Mouse (Mus musculus): ENCODE results near the gene Smtnl2. TPM values are rescaled to one million over a fixed set of nuclear protein-coding genes. Genes with fewer than 3 reads are reported as not detected.
"Not testable (repeated sequence)": the region's sequence is repeated elsewhere in the genome, so short reads cannot be mapped to it uniquely, and the experiment has no call there.

Smtnl2 gene
- polyA plus RNA-seq, 1 experiment, result 5.3 TPM

DNA sequence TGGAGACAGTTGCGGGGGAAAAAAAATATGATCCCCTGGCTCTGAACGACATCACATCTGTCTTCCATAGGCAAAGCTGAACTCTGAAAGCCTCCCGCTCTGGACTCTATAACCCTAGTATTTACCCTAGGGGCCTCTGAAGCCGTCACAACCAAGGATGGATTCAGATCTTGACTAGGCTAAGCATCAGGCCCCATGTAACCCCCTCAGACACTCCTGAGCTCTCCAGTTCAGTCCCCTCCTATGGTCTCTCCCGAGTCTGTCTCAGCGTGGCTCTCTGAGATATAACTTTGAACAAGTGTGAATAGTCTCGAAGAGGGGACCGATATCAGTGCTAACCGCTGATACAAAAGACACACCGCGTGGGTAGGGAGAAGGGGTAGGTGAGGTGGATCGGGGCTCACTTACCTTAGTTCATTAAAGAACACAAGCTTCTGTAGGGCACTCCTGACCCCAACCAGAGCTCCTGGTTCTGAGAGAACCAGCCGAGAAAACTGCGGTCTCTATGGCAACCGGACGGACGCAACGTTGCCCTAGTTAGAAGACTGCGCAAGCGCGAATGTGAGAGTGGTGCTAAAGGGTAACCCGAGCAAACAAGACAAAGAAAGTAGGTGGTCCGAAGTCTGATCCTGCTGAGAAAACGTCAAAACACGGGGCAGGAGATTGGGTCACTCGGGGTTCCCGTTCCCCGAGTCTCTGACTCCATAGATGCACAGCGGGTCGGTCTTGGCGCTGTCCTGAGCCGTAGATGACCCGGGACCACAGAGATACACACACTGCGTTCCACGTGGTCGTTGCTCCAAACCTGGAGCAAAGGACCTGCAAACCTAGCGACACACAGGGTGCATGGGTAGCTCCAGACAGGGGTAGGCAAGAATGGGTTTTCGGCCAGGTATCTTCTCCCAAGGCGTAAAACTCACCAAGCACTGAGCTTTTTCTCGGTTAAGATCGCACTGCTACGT lies 49.8 kb downstream of the Smtnl2 start:
- DNase-seq (ENCODE audit: low spot score), result no peak

DNA sequence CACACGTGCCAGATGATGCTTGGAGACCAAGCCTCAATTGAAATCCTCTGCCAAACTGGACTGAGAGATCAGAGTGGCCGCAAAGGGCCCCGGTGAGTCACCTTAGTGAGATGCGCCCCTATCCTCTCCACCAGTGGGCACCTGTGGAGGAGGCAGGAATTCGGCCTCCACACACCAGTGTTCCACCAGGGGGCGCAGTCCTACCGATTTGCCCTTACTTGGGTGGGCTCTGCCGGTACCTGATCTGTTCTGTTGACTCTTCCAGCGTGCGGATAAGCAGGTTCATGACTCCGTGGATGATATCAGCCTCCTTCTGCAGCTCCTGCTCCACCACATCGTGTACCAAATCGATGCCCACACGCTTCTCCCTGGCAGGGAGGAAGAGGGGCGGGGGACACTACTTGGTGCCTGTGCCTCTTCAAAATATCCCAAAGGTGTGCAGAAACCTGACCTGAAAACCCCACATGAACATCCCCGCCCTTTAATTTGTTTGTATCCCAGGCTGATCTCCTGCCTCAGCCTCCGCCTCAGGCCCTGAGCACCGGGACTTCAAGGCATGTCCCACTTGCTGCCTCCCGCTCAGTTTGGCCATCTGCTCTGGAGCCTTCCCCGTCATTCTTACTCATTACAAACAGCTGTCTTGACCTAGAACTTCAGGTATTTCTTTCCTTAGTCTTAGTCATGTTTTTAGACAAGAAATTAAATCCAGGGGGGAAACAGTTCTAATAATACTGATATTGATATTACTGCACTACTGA lies 56.4 kb downstream of the Smtnl2 start:
- peak; percentile 61 for DNase-seq (ENCODE audit: low spot score)

DNA sequence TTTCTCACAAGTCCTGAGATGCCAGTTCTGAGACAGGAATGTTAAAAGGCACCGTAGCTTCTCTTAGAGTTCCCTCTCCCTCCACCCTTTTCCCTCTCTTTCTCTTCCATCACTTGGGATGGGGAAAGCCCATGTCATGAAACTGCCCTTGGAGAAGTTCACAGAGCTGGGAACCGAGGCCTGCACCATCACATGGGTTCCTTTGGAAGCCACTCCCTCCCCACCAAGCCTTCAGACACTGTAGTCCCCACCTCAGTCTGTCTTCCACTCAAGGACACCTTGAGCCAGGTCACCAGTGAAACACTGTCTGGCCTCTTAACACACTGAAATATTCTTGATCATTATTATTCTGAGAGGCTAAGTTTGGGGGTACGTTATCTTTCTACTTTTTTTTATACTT lies 58.3 kb downstream of the Smtnl2 start:
- no peak for DNase-seq (ENCODE audit: low spot score)

DNA sequence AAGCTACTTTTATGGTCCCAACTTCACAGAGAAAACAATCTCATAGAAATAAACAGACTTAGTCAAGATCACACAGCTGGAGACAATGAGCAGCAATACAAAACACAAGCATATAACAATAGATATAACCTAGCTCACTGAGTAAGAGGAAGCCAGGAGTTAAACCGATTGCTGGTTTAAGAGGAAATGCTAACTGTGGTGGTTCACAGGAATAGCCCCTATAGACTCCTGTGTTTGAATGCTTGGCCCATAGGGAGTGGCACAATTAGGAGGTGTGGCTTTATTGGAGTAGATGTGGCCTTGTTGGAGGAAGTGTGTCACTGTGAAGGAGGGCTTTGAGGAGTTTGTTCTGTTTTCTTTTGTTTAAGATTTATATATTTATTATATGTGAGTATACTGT lies 59.2 kb downstream of the Smtnl2 start:
- no peak for DNase-seq (ENCODE audit: low spot score)

DNA sequence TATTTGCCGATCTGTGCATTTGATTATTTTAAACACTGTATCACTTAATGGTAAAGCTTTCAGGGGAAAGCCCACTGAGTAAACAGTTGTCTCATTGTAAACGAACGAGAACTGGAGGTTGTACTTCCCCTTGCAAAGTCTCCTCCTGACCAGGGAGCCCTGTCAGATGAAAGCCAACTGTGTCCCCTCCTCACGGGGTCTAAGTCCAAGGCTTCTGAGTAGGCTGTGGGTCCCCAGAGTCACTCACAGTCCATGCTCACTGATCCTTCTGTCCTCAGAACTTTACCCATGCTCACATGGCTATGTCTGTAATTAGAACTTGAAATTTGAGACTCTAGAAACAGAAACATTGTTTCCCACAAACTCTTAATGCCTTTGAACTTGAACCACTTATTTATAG lies 61.9 kb downstream of the Smtnl2 start:
- no peak for DNase-seq (ENCODE audit: low spot score)

DNA sequence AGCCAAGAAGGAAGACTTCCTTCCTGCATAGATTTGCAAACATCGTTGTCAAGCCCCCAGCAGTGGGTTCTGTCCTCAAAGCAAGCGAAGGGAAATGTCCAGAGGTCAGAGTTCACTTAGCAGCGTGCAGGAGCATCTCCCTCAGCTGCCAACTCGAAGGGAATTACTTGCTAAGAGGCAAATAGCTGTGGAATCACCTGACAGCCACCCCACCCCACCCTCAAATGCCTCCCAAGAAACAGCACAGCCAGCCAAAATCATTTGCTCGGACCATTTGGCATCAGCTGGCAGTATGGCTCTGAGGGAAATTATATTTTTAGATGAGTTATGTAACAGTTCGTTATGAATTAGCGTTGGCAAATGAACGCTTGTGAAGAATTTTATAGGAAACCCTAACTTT lies 62.5 kb downstream of the Smtnl2 start:
- no peak for DNase-seq (ENCODE audit: low spot score)

DNA sequence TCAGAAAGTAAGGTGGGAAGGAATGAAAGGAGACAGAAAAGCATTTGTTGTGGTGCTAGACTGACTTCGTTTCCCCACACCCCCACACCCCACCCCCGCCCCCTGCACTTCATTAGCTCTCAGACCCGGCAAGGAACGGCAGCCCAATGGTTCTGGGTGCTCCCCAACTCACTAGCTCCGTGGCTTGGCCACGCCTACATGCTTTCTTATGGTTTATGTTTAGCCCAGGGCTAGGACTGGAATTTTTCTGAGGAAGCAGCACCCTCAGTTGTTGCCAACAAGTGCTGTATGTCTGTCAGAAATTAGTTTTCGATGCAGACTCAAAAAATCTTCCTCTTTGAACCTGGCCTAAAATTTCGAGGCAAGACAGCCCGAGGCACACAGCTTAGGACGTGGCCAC lies 63.0 kb downstream of the Smtnl2 start:
- no peak for DNase-seq (ENCODE audit: low spot score)

DNA sequence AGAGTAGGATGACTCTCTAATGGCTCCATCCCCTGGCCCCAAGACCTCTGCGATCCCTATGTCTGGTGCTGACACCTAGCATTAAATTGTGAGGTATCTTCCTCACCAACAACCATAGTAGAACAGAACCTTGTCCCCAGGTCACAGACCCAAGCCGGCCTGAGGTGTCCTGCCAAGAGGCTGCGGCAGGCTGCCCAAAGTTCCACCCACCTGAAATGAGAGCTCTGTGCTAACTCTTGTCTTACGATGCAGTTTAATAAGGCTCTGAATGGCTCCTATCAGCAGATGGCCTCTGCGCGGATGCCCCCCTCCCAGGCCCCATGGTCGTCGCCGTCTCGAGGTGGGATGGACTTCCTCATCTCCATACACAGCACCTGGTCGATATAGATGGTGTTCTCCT lies 67.0 kb downstream of the Smtnl2 start:
- no peak for DNase-seq (ENCODE audit: low spot score)

DNA sequence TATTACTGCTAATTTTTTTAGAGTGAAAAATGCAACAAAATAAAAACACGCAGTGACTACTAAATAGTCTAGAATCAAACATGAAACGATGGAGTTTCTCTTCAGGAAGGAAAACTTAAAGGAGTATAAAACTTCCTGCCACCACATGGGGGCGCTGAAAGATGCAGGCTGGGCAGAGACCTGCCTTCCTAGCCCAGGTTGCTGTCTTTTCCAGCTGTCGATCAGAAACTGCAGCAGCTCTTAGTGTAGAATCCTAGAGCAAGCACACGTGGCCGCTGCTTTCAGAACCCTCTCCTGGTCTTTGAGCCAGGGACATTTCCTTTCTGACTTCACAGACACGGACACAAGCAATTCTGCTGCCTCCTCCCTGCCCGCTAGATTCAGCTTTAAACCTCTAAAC lies 67.6 kb downstream of the Smtnl2 start:
- DNase-seq (ENCODE audit: low spot score), result no peak

DNA sequence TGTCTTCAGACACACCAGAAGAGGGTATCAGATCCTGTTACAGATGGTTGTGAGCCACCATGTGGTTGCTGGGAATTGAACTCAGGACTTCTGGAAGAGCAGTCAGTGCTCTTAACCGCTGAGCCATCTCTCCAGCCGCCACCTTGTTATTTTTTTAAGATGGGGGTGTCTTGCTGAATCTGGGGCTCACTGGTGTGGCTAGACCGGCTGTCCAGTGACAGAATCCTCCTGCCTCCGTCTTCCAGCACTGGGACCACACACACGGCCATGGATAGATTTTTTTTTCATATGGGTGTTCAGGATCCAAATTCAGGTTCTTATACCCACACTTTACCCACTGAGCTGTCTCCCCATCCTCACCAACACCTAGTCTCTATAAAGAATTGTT lies 68.3 kb downstream of the Smtnl2 start:
- DNase-seq (ENCODE audit: low spot score), result not testable (repeated sequence)

DNA sequence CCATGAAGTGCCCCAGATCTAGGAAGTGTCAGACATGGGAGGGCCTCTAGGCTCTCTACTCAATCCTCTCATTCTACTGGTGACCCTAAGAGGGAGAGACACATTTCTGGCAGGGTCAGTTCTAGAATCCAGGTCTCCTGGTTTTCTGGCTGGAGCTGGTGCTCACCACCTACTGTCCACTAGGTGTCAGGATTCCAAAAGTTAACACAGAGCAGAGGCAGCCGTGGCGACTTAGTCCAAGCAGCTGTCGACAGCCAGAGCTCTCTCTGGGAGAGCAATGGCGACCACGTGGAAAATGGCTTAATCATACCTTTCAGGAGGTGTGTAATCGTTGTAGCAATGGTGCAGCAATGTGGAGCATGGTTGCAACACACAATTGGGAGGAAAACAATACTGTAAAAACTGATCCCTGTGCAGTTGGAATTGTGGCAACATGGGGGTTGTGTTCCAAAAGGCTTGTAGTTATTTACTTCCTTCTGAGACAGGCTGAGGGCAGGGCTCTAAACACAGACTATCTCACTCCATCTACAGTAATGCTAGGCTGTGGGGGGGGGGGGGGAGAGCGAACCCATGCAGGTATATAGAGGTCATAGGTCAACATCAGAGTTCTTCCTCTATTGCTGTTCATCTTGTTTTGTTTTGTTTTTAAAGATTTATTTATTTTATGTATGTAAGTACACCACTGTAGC lies 68.8 kb downstream of the Smtnl2 start:
- no peak for DNase-seq (ENCODE audit: low spot score)

DNA sequence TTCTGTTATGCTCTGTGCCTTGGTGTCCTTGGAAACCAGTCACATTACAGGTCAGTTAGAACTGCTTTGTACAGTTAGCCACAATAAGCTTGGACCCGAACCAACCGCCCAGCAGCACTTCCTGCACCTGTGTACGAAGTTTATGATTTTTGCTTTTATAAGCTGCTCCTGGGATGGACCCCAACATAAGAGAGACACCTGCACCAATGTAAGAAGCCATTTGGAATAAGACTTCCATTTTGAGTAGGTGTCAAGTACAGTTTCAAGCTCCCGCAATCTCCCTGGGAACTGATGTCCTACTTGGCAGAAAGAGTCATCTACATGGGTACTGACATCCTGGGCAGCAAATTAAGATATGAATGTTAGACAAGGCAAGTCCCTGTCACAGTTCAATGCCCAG lies 71.8 kb downstream of the Smtnl2 start:
- DNase-seq (ENCODE audit: low spot score), result no peak

Other genes with a start within 250 kb of the Smtnl2 start
- 0.43 and 0.84 TPM in 2 replicates for gene Gm43951, start 204.9 kb downstream of the Smtnl2 start, polyA plus RNA-seq (2012; rRNA removed)
- 10.7 and 10.8 TPM in 2 replicates for gene 4933427D14Rik, start 204.3 kb downstream of the Smtnl2 start, polyA plus RNA-seq (2012; rRNA removed)
- gene Txndc17, start 204.2 kb downstream of the Smtnl2 start, polyA plus RNA-seq (2012; rRNA removed), result 146 and 164 TPM in 2 replicates
- gene Med31, start 196.1 kb downstream of the Smtnl2 start, polyA plus RNA-seq (2012; rRNA removed), result 17.7 and 25.5 TPM in 2 replicates
- 0.16 and 0.39 TPM in 2 replicates for gene Slc13a5, start 144.5 kb downstream of the Smtnl2 start, polyA plus RNA-seq (2012; rRNA removed)
- gene Xaf1, start 110.1 kb downstream of the Smtnl2 start, polyA plus RNA-seq (2012; rRNA removed), result 34.1 and 37.8 TPM in 2 replicates
- 0.07 and 0.10 TPM in 2 replicates for gene Fbxo39, start 97.3 kb downstream of the Smtnl2 start, polyA plus RNA-seq (2012; rRNA removed)
- gene Tekt1, start 49.3 kb downstream of the Smtnl2 start, polyA plus RNA-seq (2012; rRNA removed), result 0.09 and 0.17 TPM in 2 replicates
- gene Ggt6, start 23.8 kb upstream of the Smtnl2 start, polyA plus RNA-seq (2012; rRNA removed), result 3.6 and 3.7 TPM in 2 replicates
- gene Mybbp1a, start 29.6 kb upstream of the Smtnl2 start, polyA plus RNA-seq (2012; rRNA removed), result 55.1 and 75.5 TPM in 2 replicates
- 17.9 and 20.1 TPM in 2 replicates for gene Spns2, start 78.2 kb upstream of the Smtnl2 start, polyA plus RNA-seq (2012; rRNA removed)
- 0.45 and 0.46 TPM in 2 replicates for gene Spns3, start 138.8 kb upstream of the Smtnl2 start, polyA plus RNA-seq (2012; rRNA removed)
- 32.1 and 32.9 TPM in 2 replicates for gene Ube2g1, start 195.6 kb upstream of the Smtnl2 start, polyA plus RNA-seq (2012; rRNA removed)

Measured in urinary bladder, adult 2 months (tissue).